Mouse (Mus musculus) adrenal gland, postnatal 36 days (tissue): ENCODE data around the gene Lpin1. TPM values are rescaled to one million over a fixed set of nuclear protein-coding genes. Genes with fewer than 3 reads are reported as not detected.
A peak's percentile ranks its signal among the peaks of the same experiment; 100 is the strongest.

Source experiments
- DNase-seq, 2 experiments: peaks; one replicate each; pipeline ENCODE4 v3.0.0; 2021; ENCODE audit warnings: mixed read lengths in 1 of 2
- total RNA-seq, 2 experiments: library from RNA; stranded (reverse); gene quantifications; 2 replicates each; pipeline ENCODE4 v1.2.3; 2021

Lpin1 gene
- total RNA-seq, 2 experiments from 2014 or later = 71.8 to 110 TPM

- DNase-seq = peak in 1 of 2 experiments; percentile 43
Observed at GRCm38 (mm10) chr12:16577665-16578233, 33.0 kb downstream of the Lpin1 start.

GRCm38 (mm10) chr12:16571278-16571677, 39.5 kb downstream of the Lpin1 start:
- DNase-seq = peak; percentile 63 to 65

GRCm38 (mm10) chr12:16570371-16571060, 40.2 kb downstream of the Lpin1 start:
- no peak for DNase-seq

GRCm38 (mm10) chr12:16568936-16569650, 41.7 kb downstream of the Lpin1 start:
- no peak for DNase-seq

GRCm38 (mm10) chr12:16568496-16568895, 42.3 kb downstream of the Lpin1 start:
- DNase-seq = peak; percentile 59 to 72

GRCm38 (mm10) chr12:16568090-16568489, 42.7 kb downstream of the Lpin1 start:
- DNase-seq = no peak

GRCm38 (mm10) chr12:16563427-16563826, 47.3 kb downstream of the Lpin1 start:
- peak; percentile 55 to 74 for DNase-seq

- peak; percentile 75 to 76 for DNase-seq
Observed at GRCm38 (mm10) chr12:16562647-16563046, 48.1 kb downstream of the Lpin1 start.

- no peak for DNase-seq
Observed at GRCm38 (mm10) chr12:16562181-16562580, 48.6 kb downstream of the Lpin1 start.

- no peak for DNase-seq
Observed at GRCm38 (mm10) chr12:16557271-16557670, 53.5 kb downstream of the Lpin1 start.

- no peak for DNase-seq
Observed at GRCm38 (mm10) chr12:16554171-16554570, 56.6 kb downstream of the Lpin1 start.

- no peak for DNase-seq
Observed at GRCm38 (mm10) chr12:16552108-16552771, 58.5 kb downstream of the Lpin1 start.

GRCm38 (mm10) chr12:16550983-16551454, 59.7 kb downstream of the Lpin1 start:
- DNase-seq = no peak

GRCm38 (mm10) chr12:16548824-16549375, 61.9 kb downstream of the Lpin1 start:
- DNase-seq = no peak

- no peak for DNase-seq
Observed at GRCm38 (mm10) chr12:16541606-16542005, 69.2 kb downstream of the Lpin1 start.

GRCm38 (mm10) chr12:16540712-16541111, 70.1 kb downstream of the Lpin1 start:
- no peak for DNase-seq

GRCm38 (mm10) chr12:16539965-16540661, 70.7 kb downstream of the Lpin1 start:
- DNase-seq = no peak

- peak; percentile 75 to 85 for DNase-seq
Observed at GRCm38 (mm10) chr12:16533331-16533828, 77.4 kb downstream of the Lpin1 start.

- DNase-seq = no peak
Observed at GRCm38 (mm10) chr12:16532860-16533230, 77.9 kb downstream of the Lpin1 start.

GRCm38 (mm10) chr12:16531956-16532859, 78.6 kb downstream of the Lpin1 start:
- peak; percentile 16 to 17 for DNase-seq
